Mouse (Mus musculus) lung, embryonic 16.5 days (tissue): Measurements from ENCODE around the gene Disp2. TPM values are rescaled to one million over a fixed set of nuclear protein-coding genes. Genes with fewer than 3 reads are reported as not detected.

Experiments used
- ATAC-seq: fragments of 200-750 bp; cut with Nextera tagmentation; 2 replicates; pipeline ENCODE4 v1.8.0; 2017; ENCODE audit warnings: low read depth, mild to moderate bottlenecking, moderate library complexity
- H3K27ac ChIP-seq: fragments of 300-500 bp; sonication (generic); 2 replicates; pipeline ENCODE4 v1.5.1; 2014; ENCODE audit warnings: mild to moderate bottlenecking, control low read depth, low read length
- H3K27me3 ChIP-seq: fragments of 300-500 bp; sonication (generic); 2 replicates; pipeline ENCODE4 v1.6.1; 2014; ENCODE audit warnings: low read depth, low read length, mixed read lengths; ENCODE audit not compliant: control insufficient read depth, insufficient read depth
- H3K36me3 ChIP-seq: fragments of 300-500 bp; sonication (generic); 2 replicates; pipeline ENCODE4 v1.6.1; 2014; ENCODE audit warnings: low read length; ENCODE audit not compliant: control insufficient read depth, insufficient read depth
- H3K4me1 ChIP-seq: fragments of 300-500 bp; sonication (generic); replicated peaks from 2 replicates; pipeline ENCODE4 v1.6.1; 2014; ENCODE audit warnings: low read length, mixed read lengths; ENCODE audit not compliant: control insufficient read depth, insufficient read depth
- H3K4me2 ChIP-seq: fragments of 300-500 bp; sonication (generic); 2 replicates; pipeline ENCODE4 v1.6.1; 2014; ENCODE audit warnings: low read depth, low read length, control low read depth
- H3K4me3 ChIP-seq: fragments of 300-500 bp; sonication (generic); 2 replicates; pipeline ENCODE4 v1.5.1; 2014; ENCODE audit warnings: mild to moderate bottlenecking, low read length, control low read depth
- H3K9ac ChIP-seq: fragments of 300-500 bp; sonication (generic); 2 replicates; pipeline ENCODE4 v1.6.1; 2014; ENCODE audit warnings: low read length, control low read depth
- H3K9me3 ChIP-seq: fragments of 300-500 bp; sonication (generic); 2 replicates; pipeline ENCODE4 v1.6.1; 2016; ENCODE audit warnings: low read length; ENCODE audit not compliant: control insufficient read depth
- WGBS: fragments of 180-500 bp; shearing (Covaris S2); extraction: QIAGEN DNeasy Blood & Tissue Kit; methylation state at CpG from one replicate; pipeline ENCODE4 v1.1.7; 2014; 5-methylcytosine and 5-hydroxymethylcytosine counted together
- polyA plus RNA-seq: library from polyadenylated mRNA; unstranded; fragments of >200 nt; fragmentation: Nextera tagmentation; extraction: Ambion mirVana; gene quantifications from 2 replicates; pipeline ENCODE4 v1.2.1, GENCODE M21; 2015

The Disp2 gene
- polyA plus RNA-seq, 1 experiment from 2014 or later, result 0.65 TPM

DNA sequence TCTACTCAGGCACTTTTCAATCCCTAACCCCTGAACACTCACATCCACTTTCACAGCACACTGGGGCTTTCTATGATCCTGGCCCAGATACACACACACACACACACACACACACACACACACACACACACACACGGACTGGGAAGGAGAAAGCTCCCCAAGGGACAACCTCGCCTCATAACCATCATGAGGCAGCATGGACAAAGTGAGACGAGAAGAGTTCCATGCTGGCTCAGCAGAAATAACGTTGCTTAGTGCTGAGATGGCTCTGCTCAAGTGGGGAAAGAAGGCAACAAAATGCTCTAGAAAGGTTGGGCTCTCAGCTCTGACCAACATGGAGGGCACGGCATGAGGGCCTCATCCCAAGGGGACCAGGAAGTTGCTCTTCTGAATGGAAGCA, 61.7 kb downstream of the Disp2 start:
- Histone ChIP-seq H3K9ac (no peak overlapping the region), H3K27ac (no peak overlapping the region)
- ATAC-seq, result no peak

GRCm38 (mm10) chr2:118841774-118842173, 62.3 kb downstream of the Disp2 start:
- Histone ChIP-seq H3K4me1 (no peaks in the 10 kb centered on the region; the same call in 1 of the 2 replicates), H3K9ac (no peak overlapping the region), H3K4me2 (no peak overlapping the region), H3K27ac (no peak overlapping the region), H3K36me3 (no peaks in the 10 kb centered on the region), H3K4me3 (no peak overlapping the region), H3K27me3 (no peaks in the 10 kb centered on the region), H3K9me3 (no peaks in the 10 kb centered on the region)
- ATAC-seq, result no peak
- WGBS, result 81% methylated on average over 4 of the region's 4 CpGs

More for the DNA sequence above, 61.7 kb downstream of the Disp2 start:
- Histone ChIP-seq H3K4me1 (no peaks in the 10 kb centered on the region), H3K27me3 (no peaks in the 10 kb centered on the region), H3K36me3 (no peaks in the 10 kb centered on the region), H3K4me2 (no peak overlapping the region), H3K4me3 (no peak overlapping the region), H3K9me3 (no peaks in the 10 kb centered on the region)
- 60% methylated on average over 5 of the region's 5 CpGs for WGBS

GRCm38 (mm10) chr2:118844427-118844826, 64.9 kb downstream of the Disp2 start:
- Histone ChIP-seq H3K9me3 (no peaks in the 10 kb centered on the region), H3K27me3 (no peaks in the 10 kb centered on the region), H3K4me3 (no peak overlapping the region), H3K36me3 (no peaks in the 10 kb centered on the region), H3K4me1 (no peaks in the 10 kb centered on the region; the same call in 1 of the 2 replicates), H3K9ac (no peak overlapping the region), H3K4me2 (no peak overlapping the region), H3K27ac (no peak overlapping the region)
- ATAC-seq, result no peak
- WGBS, result 80% methylated on average over 3 of the region's 3 CpGs

- Histone ChIP-seq H3K4me3 (no peak overlapping the region), H3K4me1 (no peaks in the 10 kb centered on the region; the same call in 1 of the 2 replicates), H3K27me3 (no peaks in the 10 kb centered on the region), H3K36me3 (no peaks in the 10 kb centered on the region), H3K9me3 (no peaks in the 10 kb centered on the region), H3K4me2 (no peak overlapping the region), H3K9ac (no peak overlapping the region), H3K27ac (no peak overlapping the region)
- 35% methylated on average over 7 of the region's 7 CpGs for WGBS
- peak; percentile 45; the same call in 1 of the 2 replicates for ATAC-seq
Measured at GRCm38 (mm10) chr2:118846246-118846645, 66.7 kb downstream of the Disp2 start.

GRCm38 (mm10) chr2:118851756-118852155, 72.2 kb downstream of the Disp2 start:
- H3K4me1 ChIP-seq, result no peaks in the 10 kb centered on the region; the same call in 1 of the 2 replicates
- no peak overlapping the region for H3K4me2 ChIP-seq
- H3K9me3 ChIP-seq, result no peaks in the 10 kb centered on the region
- H3K4me3 ChIP-seq, result no peak overlapping the region
- no peak overlapping the region for H3K9ac ChIP-seq
- no peaks in the 10 kb centered on the region for H3K27me3 ChIP-seq
- WGBS, result 16% methylated on average over 3 of the region's 3 CpGs
- ATAC-seq, result no peak
- no peaks in the 10 kb centered on the region for H3K36me3 ChIP-seq
- no peak overlapping the region for H3K27ac ChIP-seq

Other genes with a start within 250 kb of the Disp2 start
- 4.7 and 6.7 TPM in 2 replicates for gene Bmf, start 230.0 kb upstream of the Disp2 start, polyA plus RNA-seq
- gene Bub1b, start 181.5 kb upstream of the Disp2 start, polyA plus RNA-seq, result 105 and 106 TPM in 2 replicates
- 2.2 and 3.9 TPM in 2 replicates for gene Pak6, start 116.4 kb upstream of the Disp2 start, polyA plus RNA-seq
- 0.06 and 0.11 TPM in 2 replicates for gene Ankrd63, start 75.8 kb upstream of the Disp2 start, polyA plus RNA-seq
- gene Plcb2, start 51.3 kb upstream of the Disp2 start, polyA plus RNA-seq, result 1.6 and 1.8 TPM in 2 replicates
- 18.7 and 20.5 TPM in 2 replicates for gene Inafm2, start 34.0 kb upstream of the Disp2 start, polyA plus RNA-seq
- gene Ccdc9b, start 17.1 kb upstream of the Disp2 start, polyA plus RNA-seq, result 1.3 and 1.4 TPM in 2 replicates
- 0.31 and 0.58 TPM in 2 replicates for gene Phgr1, start 7.0 kb upstream of the Disp2 start, polyA plus RNA-seq
- 126 and 137 TPM in 2 replicates for gene Knstrn, start 34.3 kb downstream of the Disp2 start, polyA plus RNA-seq
- gene Ivd, start 82.2 kb downstream of the Disp2 start, polyA plus RNA-seq, result 77.9 and 94.5 TPM in 2 replicates
- 2.8 and 3.3 TPM in 2 replicates for gene Bahd1, start 120.7 kb downstream of the Disp2 start, polyA plus RNA-seq
- 28.6 and 29.4 TPM in 2 replicates for gene Chst14, start 146.8 kb downstream of the Disp2 start, polyA plus RNA-seq
- gene Ccdc32, start 249.7 kb downstream of the Disp2 start, polyA plus RNA-seq, result 23.8 and 25.1 TPM in 2 replicates